Mouse (Mus musculus) embryonic fibroblast, embryonic 13.5 days (primary cell): Measurements from ENCODE around the gene Cadm1.

ENCODE experiments used
- CTCF ChIP-seq: IDR thresholded peaks from 2 replicates; pipeline ENCODE4 v1.5.1; 2011; ENCODE audit warnings: mild to moderate bottlenecking, control low read depth, low read length, moderate library complexity, borderline replicate concordance; ENCODE audit not compliant: insufficient read depth
- POLR2A ChIP-seq: IDR thresholded peaks from 2 replicates; pipeline ENCODE4 v1.6.1; 2011; ENCODE audit warnings: low read depth, mild to moderate bottlenecking, control low read depth, low read length, moderate library complexity

GRCm38 (mm10) chr9:47688297-47688696 is 158.3 kb downstream of the Cadm1 start:
- TF ChIP-seq CTCF (no peak), POLR2A (no peak)
